Mouse (Mus musculus): ENCODE measurements around the gene Oxct2b.

DNA sequence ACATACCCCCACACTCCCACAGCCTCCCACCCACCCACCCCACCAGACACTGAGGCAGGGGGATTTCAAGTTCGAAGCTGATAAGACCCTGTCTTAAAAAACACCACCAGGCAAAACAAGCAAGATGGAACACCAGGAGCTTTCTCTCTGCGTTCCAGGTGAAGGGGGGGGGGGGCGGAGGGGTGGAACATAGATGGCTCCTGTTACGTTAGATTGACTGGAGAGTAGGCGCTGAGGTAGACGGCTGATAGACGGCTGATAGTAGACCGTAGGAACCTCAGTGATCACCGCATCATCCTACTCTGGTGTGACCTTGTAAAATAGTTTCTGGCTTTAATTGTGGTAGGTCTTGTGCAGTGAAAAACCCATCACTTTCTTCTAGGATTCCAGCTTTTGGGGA is 22.2 kb upstream of the Oxct2b start:
- TF ChIP-seq GATA1 (IDR thresholded peaks at IDR 0.05; ENCODE audit: borderline replicate concordance, low read length) (no peak), FLI1 (IDR thresholded peaks at IDR 0.05; ENCODE audit: low read length) (no peak)

Data from megakaryocyte, embryonic 14.5 days (primary cell).